Mouse (Mus musculus) kidney, adult 8-10 months (tissue): Measurements from ENCODE around the gene Tbck.

ENCODE experiments used
- DNase-seq, 2 experiments: peaks; one replicate each; pipeline ENCODE4 v3.0.0; 2022

The Tbck gene

DNA sequence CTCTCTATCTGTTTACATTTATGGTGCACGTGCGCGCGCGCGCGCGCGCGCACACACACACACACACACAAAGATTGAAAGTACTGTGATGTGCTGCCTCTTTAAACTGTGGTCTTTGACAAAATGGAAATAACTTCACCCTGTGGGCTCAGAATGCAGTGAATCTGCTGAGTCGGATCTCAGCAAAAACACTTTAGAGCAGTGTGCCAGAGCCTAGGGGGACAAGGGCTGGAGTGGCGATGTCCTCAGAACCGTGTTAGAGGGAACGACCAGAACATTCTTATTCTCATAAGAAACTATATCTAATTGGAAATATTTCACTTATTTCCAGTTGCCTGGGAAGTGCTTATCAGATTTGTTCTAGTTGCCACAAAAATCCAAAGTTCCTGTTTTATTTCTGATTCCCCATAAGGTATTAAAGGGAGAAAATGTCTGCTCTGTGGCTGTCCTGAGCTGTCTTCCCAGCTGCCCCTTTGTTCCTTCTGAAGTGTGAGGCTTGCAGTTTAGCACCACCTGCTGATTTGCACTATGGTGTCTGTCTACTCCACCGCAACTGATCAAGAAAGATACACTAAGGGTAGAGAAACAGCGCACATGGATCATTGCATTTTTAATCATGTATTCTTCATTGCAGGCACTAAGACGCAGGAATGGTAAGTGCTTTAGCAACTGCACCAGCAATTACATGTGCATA lies 82.2 kb downstream of the Tbck start:
- no peak for DNase-seq

DNA sequence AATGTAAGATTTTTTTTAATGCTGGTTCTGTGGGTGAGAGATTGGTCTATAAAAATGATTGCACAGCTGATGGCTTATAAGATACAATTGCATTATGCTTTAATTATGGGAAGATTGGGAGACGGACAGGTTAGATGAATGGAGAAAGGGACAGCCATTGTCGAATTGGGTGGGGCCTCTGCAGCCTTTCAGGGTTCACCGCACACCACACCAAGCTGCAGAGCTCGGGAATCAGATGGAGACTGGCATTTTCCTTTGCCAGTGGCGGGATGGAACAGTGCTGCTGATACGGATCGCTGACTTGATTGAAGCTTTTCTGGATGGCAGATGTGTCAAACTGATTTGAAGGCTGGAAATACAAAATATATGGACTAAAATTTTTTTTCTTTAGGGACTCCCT lies 88.1 kb downstream of the Tbck start:
- no peak for DNase-seq

DNA sequence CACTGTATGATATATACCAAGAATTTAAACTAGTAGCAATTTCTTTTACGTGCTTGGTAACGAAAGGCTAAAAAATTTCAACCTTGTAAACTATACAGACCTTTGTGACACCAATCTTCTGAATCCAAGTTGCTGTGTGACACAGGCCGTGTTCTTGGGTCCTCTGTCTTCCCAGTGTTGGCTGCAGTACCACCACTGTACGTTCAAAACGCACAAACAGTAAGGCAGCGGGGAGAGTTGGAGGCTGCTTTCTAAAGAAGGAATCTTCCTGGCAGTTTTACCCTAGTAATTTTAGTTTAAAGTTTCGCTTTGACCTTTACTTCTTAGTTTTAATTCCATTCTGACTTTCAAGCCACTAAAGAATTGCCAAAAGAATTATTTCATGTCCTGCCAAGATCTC lies 92.7 kb downstream of the Tbck start:
- DNase-seq: no peak

DNA sequence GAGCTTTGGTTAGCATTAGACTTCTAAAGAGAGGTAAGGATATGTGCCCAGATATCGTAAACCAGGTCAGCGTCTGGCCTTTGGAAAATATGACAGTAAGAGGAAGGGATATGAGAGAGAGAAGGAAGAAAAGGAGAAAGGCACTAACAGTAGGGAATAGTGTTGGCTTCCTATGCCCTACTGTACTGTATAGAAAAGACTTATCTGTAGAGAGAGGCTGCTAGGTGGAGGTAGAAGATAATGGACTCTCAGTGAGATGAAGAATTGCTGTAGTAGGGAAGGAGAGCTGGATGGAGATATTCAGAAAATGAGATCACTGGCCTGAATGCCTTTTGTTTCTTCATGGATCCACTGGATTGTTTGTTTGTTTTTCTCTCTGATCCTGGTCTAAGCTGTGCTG lies 97.2 kb downstream of the Tbck start:
- DNase-seq: no peak

DNA sequence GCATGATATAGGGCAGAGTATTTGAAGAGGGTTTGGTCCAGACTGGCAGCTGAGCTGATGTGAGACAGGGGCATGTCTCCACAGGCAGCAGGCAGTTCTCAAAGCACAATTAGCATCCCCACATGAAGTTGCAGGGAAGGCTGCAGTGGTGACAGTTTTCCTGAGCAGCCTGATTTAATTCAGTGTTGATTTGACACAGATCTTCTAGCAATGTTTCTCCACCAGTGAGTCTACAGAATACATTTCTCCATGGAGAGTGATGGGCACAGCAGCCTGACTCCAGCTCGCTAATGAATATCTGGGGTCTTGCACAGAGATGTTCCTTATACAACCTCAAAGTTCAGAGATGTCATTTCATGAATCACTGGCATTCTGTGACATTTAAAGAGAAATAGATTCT lies 99.1 kb downstream of the Tbck start:
- no peak for DNase-seq

DNA sequence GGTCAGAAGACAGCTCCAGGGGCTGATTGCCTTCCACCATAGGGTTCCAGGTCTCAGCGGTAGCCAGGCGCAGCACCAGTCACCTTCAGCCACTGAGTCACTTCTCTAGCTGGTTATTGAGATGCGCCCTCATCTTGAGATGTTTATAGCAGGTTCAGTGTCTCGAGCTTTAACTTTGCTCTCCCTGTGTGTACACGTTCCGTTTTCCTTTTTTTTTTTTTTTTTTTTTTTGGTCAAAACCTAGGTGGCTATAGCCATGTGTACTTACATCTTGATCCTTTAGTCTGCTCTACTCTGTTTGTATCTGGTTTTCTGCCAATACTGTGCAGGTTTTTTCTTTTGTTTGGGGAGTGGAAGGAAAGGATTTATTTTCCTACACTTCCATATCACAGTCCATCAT lies 100.8 kb downstream of the Tbck start:
- DNase-seq: no peak

DNA sequence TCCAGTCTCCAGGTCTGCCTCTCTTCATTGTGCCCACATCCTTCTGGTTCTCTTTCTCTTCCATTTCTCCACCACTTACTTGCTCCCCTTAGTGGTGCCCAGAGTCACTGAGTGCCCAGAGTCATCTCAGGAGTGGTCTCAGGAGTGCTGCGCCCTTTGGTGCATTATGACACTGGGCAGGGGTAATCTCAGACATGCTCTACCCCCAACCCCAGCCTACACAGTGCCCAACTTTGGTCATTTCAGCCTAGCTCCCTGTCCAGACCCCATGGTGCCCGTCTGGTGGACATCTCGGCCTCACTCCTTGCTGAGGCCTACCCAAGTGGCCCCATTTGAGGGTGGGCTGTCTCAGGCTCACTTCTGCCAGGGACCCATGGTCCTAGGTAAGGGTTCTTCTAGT lies 102.7 kb downstream of the Tbck start:
- DNase-seq: no peak

DNA sequence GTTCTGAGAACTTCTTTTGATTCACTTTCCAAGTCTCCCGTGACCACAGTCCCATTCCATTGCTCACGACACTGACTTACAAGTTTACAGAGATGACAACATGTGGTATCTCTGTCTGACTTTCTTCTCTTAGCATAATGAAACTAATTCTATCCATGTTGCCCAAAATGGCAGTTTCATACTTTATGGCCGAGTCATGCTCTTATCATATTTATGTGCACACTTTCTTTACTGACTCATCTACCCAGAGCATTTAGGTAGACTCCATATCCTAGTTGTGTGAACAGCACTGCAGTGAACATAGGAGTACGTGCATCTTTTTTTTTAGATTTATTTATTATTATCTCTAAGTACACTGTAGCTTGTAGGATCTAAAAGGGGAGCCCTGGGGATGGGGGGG lies 103.8 kb downstream of the Tbck start:
- DNase-seq: no peak

DNA sequence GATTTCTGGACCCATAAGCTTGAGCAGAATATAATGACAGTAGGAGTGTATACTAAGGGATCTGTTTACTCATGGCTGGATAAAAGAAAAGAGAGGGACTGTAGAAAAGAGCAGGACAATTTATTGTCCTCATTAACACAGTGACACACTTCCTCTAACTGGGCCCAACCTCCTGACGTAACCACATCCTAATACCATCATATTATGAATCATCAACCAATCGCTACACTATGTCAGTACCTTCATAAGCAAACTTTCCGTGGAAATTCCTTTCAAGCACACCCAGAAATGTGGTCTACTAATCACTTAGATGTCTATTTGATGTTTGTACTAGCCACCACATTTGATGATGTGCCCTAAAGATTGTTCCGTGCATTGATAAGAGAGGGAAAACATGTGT lies 107.2 kb downstream of the Tbck start:
- DNase-seq: no peak

DNA sequence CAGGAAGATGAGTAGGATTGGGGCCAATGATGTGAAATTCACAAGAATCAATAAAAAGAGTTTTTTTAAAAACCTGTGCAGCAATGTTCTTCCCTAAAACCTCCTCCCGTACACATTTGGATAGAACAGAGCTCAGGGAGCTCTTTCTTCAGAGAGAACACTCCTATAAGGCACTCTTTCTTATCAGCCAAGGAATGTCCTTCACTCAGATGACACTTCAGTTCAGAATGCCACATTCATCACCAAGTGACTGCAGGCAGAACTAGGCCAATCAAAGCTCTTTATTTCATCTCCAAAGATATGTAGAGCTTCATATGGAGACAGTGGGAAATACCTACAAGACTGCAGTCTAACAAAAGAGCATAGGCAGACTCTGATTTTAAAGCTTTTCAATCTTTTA lies 116.3 kb downstream of the Tbck start:
- no peak for DNase-seq

DNA sequence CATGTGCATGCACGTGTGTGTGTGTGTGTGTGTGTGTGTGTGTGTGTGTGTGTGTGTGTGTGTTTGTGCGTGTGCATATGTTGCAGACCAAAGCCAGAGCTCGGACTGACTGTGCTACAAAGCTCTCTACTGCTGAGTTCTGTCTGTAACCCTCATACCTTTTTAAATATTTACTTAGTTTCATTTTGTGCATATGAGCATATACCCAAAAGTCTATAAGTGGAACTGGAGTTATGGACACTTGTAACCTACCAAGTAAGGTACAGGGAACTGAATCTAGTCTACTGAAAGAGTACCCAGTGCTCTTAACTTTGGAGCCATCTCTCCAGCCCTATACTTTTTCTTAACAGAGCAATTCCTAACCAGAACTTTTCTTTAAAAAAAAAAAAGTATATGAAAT lies 118.0 kb downstream of the Tbck start:
- no peak for DNase-seq

DNA sequence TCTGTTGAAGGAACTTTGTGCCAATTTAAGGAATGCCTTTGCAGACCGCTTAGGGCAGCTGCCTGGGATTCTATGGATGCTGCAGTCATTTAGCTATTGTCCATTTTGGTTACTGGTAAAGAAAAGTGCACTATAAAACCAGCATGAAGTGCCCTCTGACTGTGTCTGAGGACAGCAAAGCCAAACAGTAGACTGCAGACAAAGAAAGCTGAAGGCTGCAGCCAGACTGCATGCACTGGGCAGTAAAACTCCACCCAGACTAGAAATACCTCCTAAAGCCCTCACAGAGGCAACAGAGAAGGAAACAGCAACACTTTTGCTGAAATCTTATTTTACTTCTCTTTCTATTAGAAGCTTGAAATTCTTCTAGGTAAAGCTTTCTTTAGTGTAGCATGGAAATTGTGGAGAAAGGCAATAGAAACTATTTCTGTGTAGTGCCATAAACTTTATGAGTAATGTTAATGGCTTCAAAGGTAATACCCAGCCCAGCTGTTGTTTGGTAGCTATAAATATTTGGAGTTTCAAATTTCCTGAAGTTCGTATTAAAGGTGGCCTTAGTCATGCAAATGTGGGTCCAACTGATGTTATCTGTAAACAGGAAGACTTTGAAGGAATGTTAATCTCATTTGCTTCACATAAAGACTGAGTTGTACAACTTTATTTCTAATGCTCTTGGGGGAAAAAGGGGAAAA lies 124.1 kb downstream of the Tbck start:
- DNase-seq: no peak

DNA sequence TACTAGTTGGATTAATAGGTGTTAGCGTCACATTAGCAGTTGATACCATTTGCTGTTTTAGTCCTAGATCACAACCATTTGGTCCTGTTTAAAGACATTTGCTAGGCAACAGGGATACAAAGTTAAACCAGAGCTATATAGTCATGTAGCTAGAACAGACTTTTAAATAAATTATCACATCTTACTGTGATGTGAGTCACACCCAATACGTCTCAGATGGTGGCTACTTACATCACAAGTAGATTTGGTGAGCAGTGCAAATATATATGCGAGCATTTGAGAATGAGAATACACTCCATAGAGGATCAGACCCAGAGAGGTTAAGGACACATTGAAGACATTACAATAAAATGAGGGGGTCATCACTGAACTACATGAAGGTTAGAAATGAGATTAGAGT lies 125.0 kb downstream of the Tbck start:
- DNase-seq: no peak

DNA sequence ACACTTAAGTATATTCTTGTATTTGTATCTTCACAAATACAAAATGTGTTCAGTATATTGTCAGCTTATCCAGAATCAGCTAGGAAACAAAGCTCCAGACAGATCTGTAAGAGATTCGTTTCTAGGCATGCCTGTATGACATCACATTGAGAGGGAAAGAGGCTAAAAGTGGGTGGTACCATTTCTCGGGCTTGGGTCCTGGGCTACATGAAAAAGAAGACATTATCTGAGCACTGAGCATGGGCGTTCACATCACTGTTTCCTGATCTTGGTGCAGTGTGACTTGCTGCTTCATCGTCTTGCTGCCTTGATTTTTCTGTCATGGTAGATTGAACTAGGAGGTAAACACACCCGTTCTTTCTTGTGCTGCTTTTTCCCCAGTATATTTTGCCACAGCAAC lies 127.8 kb downstream of the Tbck start:
- DNase-seq: no peak

DNA sequence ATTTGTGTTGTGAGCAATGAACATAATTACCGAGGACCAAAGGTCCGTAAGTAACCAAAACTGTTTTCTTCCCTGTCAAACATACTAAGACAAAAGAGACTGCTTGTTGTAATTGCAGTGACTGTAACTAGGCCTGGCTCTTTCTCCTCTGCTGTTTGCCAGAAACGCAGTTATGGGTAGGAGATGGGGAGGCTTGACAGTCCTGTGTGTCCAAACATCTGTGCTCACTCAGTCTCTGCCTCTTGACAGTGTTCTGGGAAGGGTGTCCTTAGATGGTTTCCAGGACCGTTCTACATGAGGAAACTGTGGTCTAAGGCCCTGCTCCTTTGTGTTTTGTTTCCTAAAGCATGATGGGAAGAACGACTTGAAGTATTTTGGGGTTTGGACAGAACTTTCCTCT lies 128.4 kb downstream of the Tbck start:
- DNase-seq: peak in 1 of 2 experiments; percentile 1

DNA sequence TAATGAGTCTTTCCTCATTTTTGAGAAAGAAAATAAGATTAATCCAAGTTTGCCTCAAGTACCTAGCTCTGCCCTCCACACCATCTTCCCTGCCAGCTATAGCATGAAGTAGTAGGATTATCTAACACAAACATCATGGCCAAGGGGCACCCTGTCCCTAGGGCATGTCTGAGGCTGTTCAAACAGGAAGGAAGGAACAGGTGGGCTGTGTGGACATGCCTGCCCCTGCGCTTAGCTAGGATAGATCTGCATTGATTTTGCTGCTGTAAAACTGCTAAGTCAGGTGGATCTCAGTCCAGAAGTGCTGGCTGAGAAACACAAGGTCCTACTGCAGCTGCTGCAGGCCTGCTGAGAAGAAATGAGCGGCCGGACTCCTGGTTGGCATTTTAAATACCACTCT lies 129.2 kb downstream of the Tbck start:
- no peak for DNase-seq

DNA sequence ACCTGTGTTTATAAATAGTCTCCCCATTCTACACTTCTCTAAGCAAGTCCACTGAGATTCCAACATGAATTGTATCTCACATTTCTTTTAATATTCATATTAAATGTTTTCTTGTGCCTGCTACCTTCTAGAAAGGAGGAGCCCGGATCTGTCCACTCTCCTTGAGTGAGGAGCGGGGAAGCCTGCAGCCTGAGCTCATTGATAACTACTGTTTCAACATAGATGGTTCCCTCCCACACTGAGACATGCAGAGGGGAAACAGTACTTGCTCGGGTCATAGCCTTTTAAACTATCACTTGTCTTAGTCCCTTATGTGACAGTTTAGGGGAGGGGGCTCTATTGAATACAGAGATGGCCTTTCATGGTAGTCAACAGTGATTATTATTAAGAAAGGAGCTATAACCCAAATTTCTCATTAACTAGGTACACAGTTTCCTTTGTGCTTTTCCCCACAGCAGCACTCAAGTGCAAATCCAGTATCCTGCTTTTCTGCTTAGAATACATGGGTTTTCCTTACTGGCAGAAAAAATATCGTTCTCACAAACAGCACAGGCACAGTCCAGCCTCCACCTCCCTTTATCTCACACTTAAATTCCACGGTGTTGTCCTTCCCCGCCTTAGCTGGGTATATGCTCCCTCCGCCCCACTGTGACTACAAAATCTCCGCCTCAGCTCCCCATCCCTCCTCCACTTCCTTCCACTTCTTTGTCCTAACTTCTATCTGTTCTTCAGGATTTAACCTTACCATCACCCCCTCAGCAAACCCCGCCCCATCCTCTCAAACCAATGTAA lies 130.0 kb downstream of the Tbck start:
- DNase-seq: no peak

DNA sequence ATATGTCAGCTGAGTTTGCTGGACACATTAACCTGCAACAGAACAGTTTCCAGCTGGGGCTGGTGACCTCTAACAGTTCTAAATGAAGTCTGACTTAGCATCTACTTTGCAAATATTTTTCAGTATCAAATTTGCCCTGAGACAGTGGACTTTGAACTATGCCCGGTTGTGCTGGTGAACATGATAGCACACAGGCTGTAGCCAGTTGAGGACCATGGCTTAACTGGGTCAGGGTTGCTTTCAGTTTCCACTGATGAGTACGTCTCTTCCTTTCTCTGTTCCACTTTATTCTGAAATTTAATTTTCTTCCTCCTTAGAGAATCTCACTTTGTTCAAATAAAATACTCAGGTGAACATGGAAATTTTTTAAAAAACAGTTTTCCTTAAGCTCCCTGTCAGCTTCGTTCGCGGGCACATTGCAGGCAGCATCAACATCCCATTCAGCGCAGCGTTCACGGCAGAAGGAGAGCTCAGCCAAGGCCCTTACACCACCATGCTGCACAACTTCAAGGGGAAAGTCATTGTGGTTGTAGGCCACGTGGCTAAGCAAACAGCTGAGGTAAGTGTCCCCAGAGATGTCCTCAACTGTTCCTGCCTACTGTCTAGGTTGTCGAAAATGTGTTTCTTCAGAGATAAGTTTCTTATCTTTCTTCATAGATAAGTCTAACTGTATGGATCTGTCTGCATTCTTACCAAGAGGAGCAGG lies 131.0 kb downstream of the Tbck start:
- DNase-seq: peak in 1 of 2 experiments; percentile 15

DNA sequence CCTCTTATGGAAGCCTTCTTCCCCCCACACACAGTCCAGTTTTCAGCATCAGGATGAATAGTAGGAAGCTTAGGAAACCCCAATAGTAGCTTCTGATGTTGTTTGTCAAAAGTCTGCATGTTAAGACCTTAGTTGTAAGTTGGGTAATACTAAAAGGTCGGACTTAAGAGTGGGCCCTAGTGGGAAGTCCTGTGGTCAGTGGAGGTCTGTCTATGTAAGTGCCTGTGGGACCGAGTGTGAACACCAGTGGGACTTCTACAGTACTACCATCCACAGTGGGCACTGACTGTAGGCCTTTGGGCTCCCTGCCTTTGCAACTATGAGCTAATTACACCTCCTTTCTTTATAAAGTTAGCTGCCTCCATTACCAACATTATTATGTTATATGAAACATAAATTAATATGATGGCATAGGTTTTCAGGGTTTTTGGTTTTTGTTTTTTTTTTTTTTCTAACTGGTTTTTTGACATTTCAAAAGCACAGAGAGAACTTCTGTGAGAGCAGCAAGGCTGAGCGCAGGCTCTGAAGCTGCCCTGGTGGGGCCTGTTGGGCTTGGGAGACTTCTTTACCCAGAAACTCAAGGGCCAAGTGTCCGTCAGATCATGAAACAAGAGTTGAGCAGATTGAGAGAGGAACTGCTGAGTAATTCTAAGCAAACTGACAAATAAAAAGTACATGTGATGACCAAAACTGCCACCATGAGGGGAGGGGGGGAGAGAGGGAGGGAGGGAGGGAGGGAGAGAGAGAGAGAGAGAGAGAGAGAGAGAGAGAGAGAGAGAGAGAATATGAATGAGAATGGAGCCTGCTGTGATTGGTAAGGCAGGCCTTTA lies 131.8 kb downstream of the Tbck start:
- DNase-seq: no peak

DNA sequence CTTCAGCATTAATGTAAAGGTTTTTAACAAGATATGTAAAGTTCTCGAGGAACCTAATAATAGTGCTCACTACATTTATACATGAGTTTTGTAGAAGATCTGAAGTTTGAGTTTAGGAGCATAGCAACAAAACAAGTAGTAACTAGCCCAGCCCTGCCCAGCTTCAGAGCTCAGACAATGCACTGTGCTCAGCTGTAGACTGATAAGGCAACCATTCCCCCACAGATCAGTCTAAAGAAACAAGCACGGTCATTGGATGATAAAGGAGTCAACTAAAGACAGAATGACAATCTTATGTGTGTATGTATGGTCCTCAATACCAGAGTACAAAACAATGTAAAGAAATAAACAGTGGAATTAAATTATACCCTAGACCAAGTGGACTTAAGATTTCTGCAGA lies 135.5 kb downstream of the Tbck start:
- no peak for DNase-seq

DNA sequence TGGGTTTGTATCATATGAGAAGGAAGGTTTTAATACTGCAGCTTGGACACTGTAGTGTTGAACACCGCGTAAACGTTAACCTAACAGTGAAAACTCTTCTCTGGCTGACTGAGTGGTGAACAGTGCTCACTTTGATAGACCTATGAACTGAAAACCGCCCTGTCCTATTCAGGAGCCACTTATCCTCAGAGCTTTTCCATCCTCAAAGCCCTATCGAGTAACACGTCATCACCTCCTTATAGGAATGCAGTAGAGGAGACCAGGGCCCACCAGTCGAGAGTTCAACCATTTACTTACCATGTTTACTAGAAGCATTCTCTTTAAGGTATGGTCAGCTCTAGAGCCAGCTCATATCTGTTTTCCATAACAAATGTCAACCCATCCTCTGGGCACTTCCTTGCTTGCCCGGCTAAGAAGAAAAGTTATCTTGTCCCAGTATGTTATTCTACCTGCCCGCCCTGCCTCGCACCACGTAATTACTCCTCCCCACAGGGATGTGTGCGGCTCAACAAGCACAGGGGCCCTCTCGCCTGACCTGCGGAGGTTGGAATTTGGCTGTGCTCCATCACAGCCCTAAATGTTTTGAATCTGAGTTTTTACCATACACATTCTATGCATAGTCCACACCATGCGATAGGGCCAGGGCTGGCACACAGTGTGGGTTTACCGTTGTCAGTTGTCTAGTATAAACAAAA lies 147.4 kb downstream of the Tbck start:
- DNase-seq: no peak
